Mouse (Mus musculus): ENCODE data around the gene Med20.

DNA sequence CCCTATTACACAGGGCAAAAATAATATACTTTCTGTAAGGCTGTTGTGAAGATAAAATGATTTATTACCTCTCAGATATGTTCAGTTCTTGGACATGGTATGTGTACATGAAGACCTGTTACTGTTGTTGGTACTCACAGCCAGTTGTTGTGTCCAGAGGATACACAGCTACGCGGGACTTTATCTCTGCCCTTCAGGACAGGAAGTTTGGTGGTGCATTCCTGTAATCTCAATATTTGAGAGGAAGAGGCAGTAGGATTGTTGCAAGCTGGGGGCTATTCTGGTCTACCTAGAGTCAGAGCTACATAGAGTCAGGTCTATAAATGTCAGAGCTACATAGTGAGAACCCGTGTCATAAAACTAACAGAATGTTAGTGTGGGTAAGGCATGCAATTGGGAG, 20.3 kb upstream of the Med20 start:
- no peak for TF ChIP-seq CTCF (conservative IDR thresholded peaks at IDR 0.05; ENCODE audit: insufficient read depth, insufficient read length, low read depth, low read length)
- no peak for TF ChIP-seq POLR2A (IDR thresholded peaks at IDR 0.05; ENCODE audit: low read depth, low read length)
